In the genomic region with DNA sequence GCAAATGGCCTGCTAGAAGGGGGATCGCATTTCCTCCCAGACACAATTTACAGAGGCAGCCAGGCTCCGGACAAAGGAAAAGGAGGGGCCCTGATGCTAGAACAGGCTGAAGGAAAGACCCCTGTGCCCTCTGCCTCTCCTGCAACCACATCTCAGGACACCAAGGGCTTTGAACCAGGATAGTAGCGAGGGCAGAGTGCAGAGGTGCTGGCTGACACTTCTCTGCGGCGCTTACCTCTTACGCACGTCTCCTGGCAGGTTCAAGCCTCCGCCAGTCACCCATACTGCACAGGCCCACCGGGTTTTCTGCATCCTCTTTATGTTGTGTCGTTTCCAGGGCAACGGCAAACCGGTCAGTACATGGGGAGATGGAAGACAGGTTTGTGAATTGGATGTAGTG, we compare ENCODE assay signal across 10 mouse cellular contexts. TPM values are rescaled to one million over a fixed set of nuclear protein-coding genes. Genes with fewer than 3 reads are reported as not detected.
DNase-seq lines count a peak whose midpoint lies in the region; ATAC-seq and TF ChIP-seq lines count a peak whose summit lies in the region.
"Had no signal": no experiment of that assay in that cellular context is flagged by ENCODE, and none has a peak within 500 bp of the region (broad histone marks: within the 10 kb centered on the region; RNA-seq: fewer than 3 reads in every experiment).

No protein-coding gene starts in this region.

- H3K9me3 ChIP-seq in heart, embryonic 15.5 days (replicated peaks), result no peaks in the 10 kb centered on the region
- H3K9me3 ChIP-seq in hindbrain, embryonic 11.5 days (ENCODE audit: control insufficient read depth, low read length), result no peaks in the 10 kb centered on the region
- no peaks in the 10 kb centered on the region for H3K9me3 ChIP-seq in midbrain, embryonic 12.5 days
- no peaks in the 10 kb centered on the region for H3K9me3 ChIP-seq in liver, embryonic 12.5 days (replicated peaks)

- no peak overlapping the region for H3K9ac ChIP-seq in heart, embryonic 15.5 days
- H3K9ac ChIP-seq in hindbrain, embryonic 11.5 days (ENCODE audit: low read depth, low read length), result no peak overlapping the region
- H3K9ac ChIP-seq in midbrain, embryonic 12.5 days (replicated peaks), result no peak overlapping the region
- H3K9ac ChIP-seq in liver, embryonic 12.5 days, result no peak overlapping the region

- peaks cover 8% of the 10 kb centered on the region; the same call in 1 of the 2 replicates for H3K27me3 ChIP-seq in heart, embryonic 15.5 days
- no peaks in the 10 kb centered on the region for H3K27me3 ChIP-seq in hindbrain, embryonic 11.5 days (ENCODE audit: control insufficient read depth, insufficient read depth, low read length)
- no peaks in the 10 kb centered on the region for H3K27me3 ChIP-seq in midbrain, embryonic 12.5 days
- H3K27me3 ChIP-seq in liver, embryonic 12.5 days (replicated peaks), result no peaks in the 10 kb centered on the region

- no peak overlapping the region for H3K4me3 ChIP-seq in heart, embryonic 15.5 days
- no peak overlapping the region for H3K4me3 ChIP-seq in hindbrain, embryonic 11.5 days (ENCODE audit: low read depth, low read length)
- H3K4me3 ChIP-seq in midbrain, embryonic 12.5 days, result no peak overlapping the region
- no peak overlapping the region for H3K4me3 ChIP-seq in liver, embryonic 12.5 days
- H3K4me3 ChIP-seq: heart, adult 2 months had no signal

- DNase-seq in heart, adult 9 months (ENCODE audit: low spot score in 2 of 2), result no peak
- peak; percentile 71 for DNase-seq in brain, embryonic 14.5 days (ENCODE audit: low read depth)
- peak; percentile 44 for DNase-seq in hindbrain, embryonic 11.5 days (ENCODE audit: low spot score)
- DNase-seq in testis, postnatal 14 days (ENCODE audit: low spot score), result no peak
- DNase-seq in frontal cortex, postnatal 14 days (ENCODE audit: low spot score in 2 of 2), result no peak
- DNase-seq: heart, adult 2 months; lung, adult 18-20 months had no signal

- 0 out of 2 replicates have a peak, but pooled peaks have one; percentile 39 for ATAC-seq in heart, embryonic 15.5 days (replicated peaks; ENCODE audit: insufficient number of reproducible peaks, insufficient read depth, low FRiP score, low read depth)
- ATAC-seq in hindbrain, embryonic 11.5 days (ENCODE audit: low FRiP score), result peak; percentile 68; the same call in 1 of the 2 replicates
- 0 out of 2 replicates have a peak, but pooled peaks have one; percentile 63 for ATAC-seq in midbrain, embryonic 12.5 days (ENCODE audit: low FRiP score, low read depth)
- no peak for ATAC-seq in liver, embryonic 12.5 days

- no peaks in the 10 kb centered on the region for H3K36me3 ChIP-seq in heart, embryonic 15.5 days
- no peaks in the 10 kb centered on the region for H3K36me3 ChIP-seq in hindbrain, embryonic 11.5 days (ENCODE audit: control insufficient read depth, insufficient read depth, low read length)
- H3K36me3 ChIP-seq in midbrain, embryonic 12.5 days, result no peaks in the 10 kb centered on the region
- H3K36me3 ChIP-seq in liver, embryonic 12.5 days, result no peaks in the 10 kb centered on the region

- 0 out of 2 replicates have a peak overlapping the region, but pooled peaks have one; percentile 10 for H3K4me2 ChIP-seq in heart, embryonic 15.5 days
- H3K4me2 ChIP-seq in hindbrain, embryonic 11.5 days (replicated peaks; ENCODE audit: low read depth, low read length), result no peak overlapping the region
- peak overlapping the region; percentile 13; the same call in 1 of the 2 replicates for H3K4me2 ChIP-seq in midbrain, embryonic 12.5 days (replicated peaks)
- H3K4me2 ChIP-seq in liver, embryonic 12.5 days, result no peak overlapping the region

- no peak for TF ChIP-seq POLR2A in brain, embryonic 14.5 days (IDR thresholded peaks at IDR 0.05; ENCODE audit: borderline replicate concordance, extremely low read depth, insufficient read depth, insufficient read length, poor library complexity, severe bottlenecking)

- WGBS in heart, embryonic 15.5 days, result 46% methylated on average over 12 of the region's 12 CpGs
- WGBS in hindbrain, embryonic 11.5 days, result 36% methylated on average over 12 of the region's 12 CpGs
- 31% methylated on average over 12 of the region's 12 CpGs for WGBS in midbrain, embryonic 12.5 days
- WGBS in liver, embryonic 12.5 days (ENCODE audit: insufficient replicate concordance), result 48% methylated on average over 12 of the region's 12 CpGs

- 0 out of 2 replicates have a peak, but pooled peaks cover 3% of the 10 kb centered on the region for H3K4me1 ChIP-seq in heart, embryonic 15.5 days (replicated peaks)
- 0 out of 2 replicates have a peak, but pooled peaks cover 3% of the 10 kb centered on the region for H3K4me1 ChIP-seq in hindbrain, embryonic 11.5 days (replicated peaks; ENCODE audit: control insufficient read depth, insufficient read depth, low read length)
- H3K4me1 ChIP-seq in midbrain, embryonic 12.5 days, result peaks cover 14% of the 10 kb centered on the region
- H3K4me1 ChIP-seq in liver, embryonic 12.5 days, result no peaks in the 10 kb centered on the region

- no peak for TF ChIP-seq CTCF in brain, embryonic 14.5 days (IDR thresholded peaks at IDR 0.05; ENCODE audit: borderline replicate concordance, extremely low read depth, insufficient read depth, insufficient read length)

- no peak overlapping the region for H3K27ac ChIP-seq in heart, embryonic 15.5 days
- peak overlapping the region; percentile 8; the same call in 1 of the 2 replicates for H3K27ac ChIP-seq in hindbrain, embryonic 11.5 days (ENCODE audit: low read depth, low read length)
- peak overlapping the region; percentile 35 for H3K27ac ChIP-seq in midbrain, embryonic 12.5 days (replicated peaks)
- H3K27ac ChIP-seq in liver, embryonic 12.5 days, result no peak overlapping the region
- H3K27ac ChIP-seq: heart, adult 2 months had no signal

RNA-seq across cellular contexts. Expression of gene Kcna6, which starts 12.0 kb away (rescaled TPM):
- 1.5 and 2.2 TPM in 2 replicates for polyA plus RNA-seq in heart, embryonic 15.5 days (2015; fragmentation: Nextera tagmentation; extraction: Ambion mirVana)
- polyA plus RNA-seq in brain, embryonic 14.5 days (2012; rRNA removed), result 7.9 and 14.8 TPM in 2 replicates
- polyA plus RNA-seq in hindbrain, embryonic 11.5 days (2014; fragmentation: Nextera tagmentation; extraction: Ambion mirVana), result 5.0 and 6.2 TPM in 2 replicates
- 7.4 and 7.7 TPM in 2 replicates for polyA plus RNA-seq in midbrain, embryonic 12.5 days (2016; fragmentation: Nextera tagmentation; extraction: Ambion mirVana)
- polyA plus RNA-seq in liver, embryonic 12.5 days (2016; fragmentation: Nextera tagmentation; extraction: Ambion mirVana), result 0.45 and 0.50 TPM in 2 replicates

Comparison
In these comparisons a context has a peak if more than half of its experiments do, and no peak if none do; other contexts are left out.
1. H3K27ac ChIP-seq: peak in hindbrain, embryonic 11.5 days (single experiment) and midbrain, embryonic 12.5 days (single experiment); none in heart, embryonic 15.5 days (single experiment) and liver, embryonic 12.5 days (single experiment).
2. H3K4me2 ChIP-seq: peak in heart, embryonic 15.5 days (single experiment) and midbrain, embryonic 12.5 days (single experiment); none in hindbrain, embryonic 11.5 days (single experiment) and liver, embryonic 12.5 days (single experiment).
3. DNase-seq: peak in brain, embryonic 14.5 days (single experiment) and hindbrain, embryonic 11.5 days (single experiment); none in heart, adult 9 months (0 of 2), testis, postnatal 14 days (single experiment) and frontal cortex, postnatal 14 days (0 of 2).